ENCODE assay signal across 9 mouse cellular contexts in genomic region chr16:20237426-20237825, GRCm38 (mm10). TPM values are rescaled to one million over a fixed set of nuclear protein-coding genes. Genes with fewer than 3 reads are reported as not detected.
A peak's percentile ranks its signal among the peaks of the same experiment; 100 is the strongest.
DNase-seq lines count a peak whose midpoint lies in the region; TF ChIP-seq lines count a peak whose summit lies in the region.
"Had no signal": no experiment of that assay in that cellular context is flagged by ENCODE, and none has a peak within 500 bp of the region (broad histone marks: within the 10 kb centered on the region; RNA-seq: fewer than 3 reads in every experiment).

No protein-coding gene starts in this region.

- H3K27ac ChIP-seq in layer of hippocampus, adult 2 months: peak overlapping the region; percentile 97

- no peak overlapping the region for H3K4me3 ChIP-seq in layer of hippocampus, adult 2 months
- H3K4me3 ChIP-seq: heart, embryonic 12.5 days had no signal

- no peak for TF ChIP-seq CTCF in layer of hippocampus, adult 2 months (conservative IDR thresholded peaks at IDR 0.05)

- DNase-seq in layer of hippocampus, adult 2 months (ENCODE audit: low spot score in 2 of 2): peak in 1 of 2 experiments; percentile 46
- no peak for DNase-seq in layer of hippocampus, postnatal 25 days (ENCODE audit: extremely low spot score in 1 of 2, low spot score in 1 of 2)
- DNase-seq in adrenal gland, adult 8-10 months: peak; percentile 71
- peak; percentile 46 for DNase-seq in cerebellum, adult 8-10 months
- peak; percentile 14 to 17 for DNase-seq in kidney, postnatal 36 days
- DNase-seq in natural killer cell, adult 2 months (ENCODE audit: low spot score in 2 of 2): no peak
- DNase-seq in heart, postnatal 10 days: no peak
- no peak for DNase-seq in heart, postnatal 14 days

- intact Hi-C loops in heart, postnatal 10 days (cut with DNase I): no loop called here
- intact Hi-C loops in heart, postnatal 14 days (cut with DNase I): no loop called here

RNA-seq across cellular contexts. Expression of gene Map6d1, which starts 3.7 kb away (rescaled TPM):
- total RNA-seq in layer of hippocampus, adult 2 months (2021): 10 to 100 TPM; 31.9 to 35.2 TPM
- total RNA-seq in layer of hippocampus, postnatal 25 days (2021): 10 to 100 TPM; 41.0 to 42.1 TPM
- 10 to 100 TPM in 2 of 4 experiments, under 1 TPM in 2; 0.37 to 20.2 (median 6.4) TPM for total RNA-seq in adrenal gland, adult 8-10 months (2022)
- under 1 TPM; 0.89 to 0.91 TPM for total RNA-seq in heart, postnatal 10 days (2021)
- total RNA-seq in heart, postnatal 14 days (2021): 1 to 10 TPM in 1 of 2 experiments, under 1 TPM in 1; 0.51 to 1.1 TPM

Comparison
In these comparisons a context has a peak if more than half of its experiments do, and no peak if none do; other contexts are left out.
1. DNase-seq: peak in adrenal gland, adult 8-10 months (single experiment), cerebellum, adult 8-10 months (single experiment) and kidney, postnatal 36 days (2 of 2); none in layer of hippocampus, postnatal 25 days (0 of 2), natural killer cell, adult 2 months (0 of 2), heart, postnatal 10 days (0 of 2) and heart, postnatal 14 days (0 of 2).